Mouse (Mus musculus): ENCODE measurements around the gene Tssk4.
A peak's percentile ranks its signal among the peaks of the same experiment; 100 is the strongest.

The Tssk4 gene

DNA sequence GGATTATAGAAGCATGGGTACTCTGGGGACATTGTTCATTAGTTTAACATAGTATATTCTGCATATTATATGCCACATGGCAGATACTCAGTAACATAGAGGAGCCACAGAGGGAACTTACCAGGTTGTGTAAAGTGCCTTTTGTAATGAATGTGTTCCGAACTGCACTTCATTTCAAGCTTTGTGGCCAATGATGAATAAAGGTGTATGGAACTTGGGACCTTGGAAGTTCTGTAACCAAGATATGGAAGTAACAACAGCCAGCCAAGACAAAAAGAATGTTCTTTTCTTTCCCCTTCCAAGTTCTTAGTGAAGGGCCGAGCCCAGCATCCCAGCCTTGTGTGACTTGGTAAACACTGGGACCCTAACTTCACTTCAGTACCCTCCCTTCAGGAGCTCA, at the start of gene Tssk4:
TSS of gene Tssk4 (plus strand) at position 301 of the 400 bp plus-strand sequence.
- DNase-seq: no peak

DNA sequence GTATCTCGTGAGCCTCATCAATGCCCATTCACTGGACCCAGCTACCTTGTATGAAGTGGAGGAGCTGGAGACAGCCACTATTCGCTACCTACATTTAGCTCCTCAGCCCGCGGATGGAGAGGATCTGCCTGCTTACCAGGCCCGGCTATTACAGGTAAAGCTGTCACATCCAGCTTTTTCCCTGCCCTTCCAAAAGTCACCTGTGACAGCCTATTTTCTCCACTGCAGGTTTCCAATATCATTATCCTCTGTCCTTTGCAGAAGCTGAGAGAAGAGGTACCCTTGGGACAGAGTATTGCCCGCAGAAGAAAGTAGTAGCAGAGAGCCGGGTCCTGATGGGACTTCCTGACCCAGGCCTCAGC, 46.7 kb upstream of the Tssk4 start, which contains the start of gene Irf9:
TSS of gene Irf9 (plus strand) at position 301 of the 362 bp plus-strand sequence.
- DNase-seq: no peak

DNA sequence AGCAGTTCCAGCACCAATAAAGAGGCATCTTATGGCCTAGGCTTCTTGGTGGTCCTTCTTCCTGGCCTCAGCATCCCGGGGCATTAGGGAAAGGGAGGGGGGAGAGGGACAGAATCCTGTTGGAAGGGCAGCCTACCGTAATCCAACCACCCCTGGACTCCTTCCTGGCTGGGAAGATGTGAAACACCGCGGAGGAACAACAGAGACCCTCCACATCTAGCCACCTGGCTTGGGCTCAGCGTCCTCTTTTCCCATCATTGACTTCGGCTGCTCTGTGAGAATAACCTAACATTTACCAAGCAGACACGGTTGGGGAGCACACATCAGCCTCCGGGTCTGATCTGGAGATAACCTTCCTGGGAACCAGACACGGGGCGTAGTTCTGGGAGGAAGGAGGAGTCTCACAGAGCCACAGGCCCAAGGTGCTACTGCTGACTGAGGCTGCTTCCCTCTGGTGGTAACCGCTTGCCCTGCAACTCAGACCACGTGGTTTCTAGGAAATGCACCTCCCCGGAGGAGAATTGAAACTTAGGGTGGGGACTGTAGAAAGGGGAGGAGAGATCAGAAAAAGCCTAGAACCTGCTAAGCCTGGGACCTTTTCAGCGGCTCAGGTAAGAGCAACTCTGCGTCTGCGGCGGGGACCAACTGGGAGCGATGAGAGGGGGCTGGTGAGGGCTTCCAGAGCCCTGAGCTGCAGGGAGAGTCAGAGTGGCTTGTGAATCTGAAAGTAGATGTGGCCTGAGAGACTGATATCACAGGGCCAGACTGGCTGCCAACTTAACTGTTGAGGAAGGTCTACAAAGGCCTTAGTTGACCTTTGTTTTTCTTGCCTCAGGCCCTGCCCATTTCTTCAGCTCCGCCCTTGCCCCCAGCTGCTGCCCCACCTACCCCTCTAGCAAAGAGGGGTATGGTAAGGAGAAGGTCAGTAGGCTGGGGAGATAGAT, 46.1 kb upstream of the Tssk4 start:
- peak; percentile 95 for DNase-seq

- no peak for DNase-seq
Observed at GRCm38 (mm10) chr14:55604823-55605222, 45.2 kb upstream of the Tssk4 start.

DNA sequence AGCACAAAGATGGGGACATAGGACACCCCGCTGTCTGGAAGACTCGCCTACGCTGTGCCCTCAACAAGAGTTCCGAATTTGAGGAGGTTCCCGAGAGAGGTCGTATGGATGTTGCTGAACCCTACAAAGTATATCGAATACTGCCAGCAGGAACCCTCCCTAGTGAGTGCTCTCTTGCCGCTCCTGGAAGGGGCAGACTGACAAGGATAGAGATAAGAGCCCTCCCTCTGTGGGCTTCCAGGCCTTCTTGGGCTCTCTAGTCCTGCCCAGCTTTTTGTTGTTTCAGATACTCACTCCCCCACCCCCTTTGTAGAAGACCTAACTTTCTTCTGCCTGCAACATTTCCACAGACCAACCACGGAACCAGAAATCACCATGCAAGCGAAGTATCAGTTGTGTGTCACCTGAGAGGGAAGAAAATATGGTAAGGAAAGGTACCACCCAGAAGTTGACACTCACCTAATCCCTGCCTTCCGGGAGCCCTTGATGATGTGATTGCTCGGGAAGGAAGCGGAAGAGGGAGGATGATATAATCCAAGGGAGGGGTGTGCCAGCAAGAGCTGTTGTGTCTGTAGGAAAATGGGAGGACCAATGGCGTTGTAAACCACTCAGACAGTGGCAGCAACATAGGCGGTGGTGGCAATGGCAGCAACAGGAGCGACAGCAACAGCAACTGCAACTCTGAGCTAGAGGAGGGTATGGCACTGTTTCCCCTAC, 44.1 kb upstream of the Tssk4 start:
- DNase-seq: no peak

DNA sequence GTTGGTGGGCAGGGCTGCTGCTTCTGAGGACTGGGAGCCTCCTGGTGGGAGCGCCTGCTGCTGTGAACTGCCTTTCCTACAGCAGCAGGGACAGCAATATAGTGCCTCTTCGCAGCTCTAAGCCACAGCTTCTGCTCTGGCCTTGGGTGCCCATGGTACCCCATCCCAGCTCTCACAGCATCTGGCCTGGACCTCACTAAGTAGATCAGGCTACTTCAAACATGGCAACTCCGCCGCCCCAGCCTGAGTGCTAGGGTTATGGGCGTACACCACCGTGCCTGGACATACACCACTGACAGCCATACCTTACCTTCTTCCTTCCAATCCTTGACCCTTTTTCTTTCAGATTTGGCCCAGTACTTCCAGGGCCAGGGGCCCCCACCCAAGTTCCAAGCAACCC, 41.6 kb upstream of the Tssk4 start:
- DNase-seq: no peak

DNA sequence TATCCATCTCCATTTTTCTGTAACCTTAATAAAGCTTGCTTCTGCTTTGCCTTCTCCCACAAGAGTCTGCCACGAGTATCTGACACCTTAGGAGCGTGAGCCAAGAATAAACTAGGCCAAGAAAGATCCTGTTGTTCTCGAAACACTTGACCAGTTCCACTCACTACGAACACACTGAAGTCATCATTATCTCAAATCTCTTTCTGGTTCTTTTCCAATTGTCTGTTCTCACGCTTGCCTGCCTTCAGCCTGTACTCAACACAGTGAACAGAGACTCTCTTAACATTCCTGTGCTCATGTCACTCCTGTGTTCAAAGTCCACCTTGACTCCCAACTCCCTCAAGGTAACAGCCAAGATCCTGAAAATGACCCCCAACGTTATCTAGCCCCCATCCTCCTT, 36.6 kb upstream of the Tssk4 start:
- no peak for DNase-seq

GRCm38 (mm10) chr14:55614565-55615178, 35.3 kb upstream of the Tssk4 start:
- DNase-seq: no peak

DNA sequence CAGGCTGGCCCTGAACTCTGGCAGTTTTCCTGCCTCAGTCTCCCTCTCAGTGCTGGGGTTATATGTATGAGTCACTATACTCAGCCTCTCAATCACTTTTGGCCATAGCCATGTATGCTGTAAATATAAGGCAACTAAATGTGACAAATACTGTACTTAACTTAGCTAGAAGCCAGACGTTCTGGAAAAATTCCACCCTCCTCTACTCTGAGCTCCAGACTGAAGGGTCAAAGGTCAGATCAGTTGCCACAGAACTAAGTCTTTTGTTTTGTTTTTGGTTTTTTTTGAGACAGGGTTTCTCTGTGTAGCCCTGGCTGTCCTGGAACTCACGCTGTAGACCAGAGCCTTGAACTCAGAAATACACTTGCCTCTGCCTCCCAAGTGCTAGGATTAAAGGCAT, 34.1 kb upstream of the Tssk4 start:
- DNase-seq: no peak

GRCm38 (mm10) chr14:55616844-55617243, 33.1 kb upstream of the Tssk4 start:
- no peak for DNase-seq

- DNase-seq: peak; percentile 22
Observed at GRCm38 (mm10) chr14:55617822-55618221, 32.2 kb upstream of the Tssk4 start, which contains the start of gene Rec8. Gene Rec8, plus strand, starts transcription at chr14:55618037.

DNA sequence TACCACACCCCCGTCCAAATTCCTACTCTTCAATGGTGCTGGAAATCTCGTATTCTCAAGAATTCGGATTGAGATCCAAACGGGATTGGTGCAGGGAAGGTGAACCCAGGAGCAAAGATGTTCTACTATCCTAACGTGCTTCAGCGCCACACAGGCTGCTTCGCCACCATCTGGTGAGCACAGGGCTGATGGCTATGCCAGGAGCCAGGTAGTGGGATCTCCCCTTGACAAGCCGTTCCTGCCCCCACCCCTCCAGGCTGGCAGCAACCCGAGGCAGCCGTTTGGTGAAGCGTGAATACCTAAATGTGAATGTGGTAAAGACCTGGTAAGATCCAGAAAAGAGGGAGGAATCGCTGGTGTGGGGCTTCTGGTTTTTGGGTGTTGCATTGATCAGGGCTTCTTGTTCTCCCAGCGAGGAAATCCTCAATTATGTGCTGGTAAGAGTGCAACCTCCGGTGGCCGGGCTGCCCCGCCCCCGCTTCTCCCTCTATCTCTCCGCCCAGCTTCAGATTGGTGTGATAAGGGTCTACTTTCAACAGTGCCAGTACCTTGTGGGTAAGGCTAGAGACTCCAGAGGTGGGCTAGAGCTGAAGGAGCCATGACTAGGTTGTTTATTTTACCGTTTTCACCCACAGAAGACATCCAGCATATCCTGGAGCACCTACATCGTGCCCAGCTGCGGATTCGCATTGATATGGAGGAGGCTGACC, 31.3 kb upstream of the Tssk4 start:
- DNase-seq: no peak

DNA sequence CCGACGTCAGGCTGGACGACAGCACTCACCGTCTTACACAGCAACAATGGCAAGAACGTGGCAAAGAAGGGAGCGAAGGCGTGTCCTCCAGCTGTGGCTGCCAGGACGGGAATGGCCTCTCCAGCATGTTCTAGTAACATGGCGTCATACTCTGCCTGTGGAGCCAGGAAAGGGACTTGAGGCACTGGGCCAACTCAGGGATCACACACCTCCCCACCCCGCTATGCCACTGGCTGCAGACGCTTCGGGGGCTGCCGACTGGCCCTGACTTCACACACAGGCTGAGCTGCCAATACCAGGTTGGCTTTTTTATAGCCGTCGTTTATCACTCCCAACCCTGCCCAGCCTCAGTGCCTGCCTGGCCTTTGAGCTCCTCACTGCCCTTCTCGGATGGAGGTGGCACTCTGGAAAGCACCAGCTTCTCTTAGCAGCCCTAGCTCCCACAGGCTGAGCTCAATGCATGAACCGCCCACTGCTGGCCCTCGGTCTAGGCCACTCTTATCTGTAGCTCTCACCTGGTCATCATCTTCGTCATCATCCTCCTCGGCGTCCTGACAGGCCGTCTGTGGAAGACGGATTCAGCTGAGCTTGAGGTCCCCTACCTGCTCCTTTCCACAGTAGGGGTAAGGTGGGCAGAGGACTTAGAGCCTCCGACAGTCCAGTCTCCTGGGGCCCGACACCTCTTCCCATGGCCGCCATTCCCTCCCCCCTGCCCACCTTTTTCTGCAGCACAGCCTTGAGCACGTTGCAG, 21.7 kb upstream of the Tssk4 start:
- no peak for DNase-seq

GRCm38 (mm10) chr14:55629312-55629711, 20.7 kb upstream of the Tssk4 start:
- DNase-seq: peak; percentile 71

DNA sequence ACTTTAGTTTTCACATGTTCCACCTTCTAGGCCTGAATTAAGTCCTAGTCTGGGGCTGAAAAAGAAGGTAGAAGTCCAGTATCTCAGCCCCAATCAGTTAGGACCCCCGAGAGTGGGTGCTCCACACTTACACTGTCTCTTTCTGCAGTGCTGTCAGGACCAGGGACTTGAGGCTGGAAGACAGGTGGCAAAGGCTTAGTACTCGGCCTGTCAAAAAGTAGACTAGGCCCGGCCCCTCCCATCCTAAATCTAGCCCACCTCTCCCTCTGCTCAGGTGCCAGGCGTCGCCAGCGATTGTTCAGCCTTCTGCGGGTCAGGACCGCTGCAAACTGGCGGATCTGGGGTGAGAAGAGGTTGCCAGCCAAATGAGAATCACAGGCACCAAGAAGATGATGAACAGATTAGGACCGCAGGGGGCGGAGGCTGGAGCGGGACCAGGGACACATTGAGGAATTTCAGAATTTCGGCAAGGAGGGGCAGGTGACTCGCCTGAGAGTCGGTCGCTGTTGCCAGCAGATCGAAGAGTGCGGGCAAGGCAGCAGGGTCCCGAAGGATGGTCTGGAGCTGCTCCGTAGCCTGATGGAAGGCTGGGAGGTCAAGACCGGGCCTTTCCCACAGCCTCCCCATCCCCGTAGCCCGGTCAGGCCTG, 15.0 kb upstream of the Tssk4 start:
- DNase-seq: no peak

- DNase-seq: peak; percentile 87
Observed at GRCm38 (mm10) chr14:55635523-55636007, 14.4 kb upstream of the Tssk4 start, which contains the start of gene Ipo4. Gene Ipo4, minus strand, starts transcription at chr14:55635957.

- DNase-seq: no peak
Observed at GRCm38 (mm10) chr14:55637795-55638194, 12.2 kb upstream of the Tssk4 start, which contains the start of gene Gm49378. Gene Gm49378, minus strand, starts transcription at chr14:55637895.

DNA sequence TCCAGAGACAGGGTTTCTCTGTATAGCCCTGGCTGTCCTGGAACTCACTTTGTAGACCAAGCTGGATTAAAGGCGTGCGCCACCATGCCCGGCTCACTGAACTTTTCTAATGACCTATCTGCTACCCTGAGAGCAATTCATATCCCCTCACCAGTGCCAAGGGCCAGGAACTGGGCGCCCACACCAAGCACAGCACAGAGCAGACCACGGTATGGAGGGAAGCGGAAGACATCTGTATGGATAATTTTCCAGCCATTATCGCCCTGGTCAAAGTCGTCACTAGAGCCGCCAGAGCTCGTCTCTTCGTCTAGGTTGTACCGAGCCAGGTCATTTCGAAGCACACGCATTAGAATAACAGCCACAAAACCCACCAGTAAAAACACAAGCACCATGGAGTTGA, 9.2 kb upstream of the Tssk4 start:
- no peak for DNase-seq

DNA sequence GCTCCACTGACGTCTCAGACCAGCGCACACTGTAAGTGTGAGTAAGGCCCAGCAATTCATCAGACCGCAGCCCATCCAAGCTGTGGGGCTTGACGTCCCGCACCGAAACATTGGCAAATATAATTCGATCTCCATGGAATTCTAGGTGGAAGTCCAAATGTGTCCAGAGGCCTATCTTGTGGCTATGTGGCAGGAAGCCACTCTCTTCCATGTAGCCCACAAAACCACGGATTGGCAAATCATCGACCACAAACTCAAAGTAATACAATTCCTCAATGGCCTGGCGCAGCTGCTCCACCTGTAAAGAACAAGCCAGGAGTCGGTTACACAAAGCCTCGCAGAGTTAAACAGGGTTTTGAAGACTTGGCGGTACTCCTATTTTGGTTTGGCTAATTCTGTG, 8.7 kb upstream of the Tssk4 start:
- no peak for DNase-seq

DNA sequence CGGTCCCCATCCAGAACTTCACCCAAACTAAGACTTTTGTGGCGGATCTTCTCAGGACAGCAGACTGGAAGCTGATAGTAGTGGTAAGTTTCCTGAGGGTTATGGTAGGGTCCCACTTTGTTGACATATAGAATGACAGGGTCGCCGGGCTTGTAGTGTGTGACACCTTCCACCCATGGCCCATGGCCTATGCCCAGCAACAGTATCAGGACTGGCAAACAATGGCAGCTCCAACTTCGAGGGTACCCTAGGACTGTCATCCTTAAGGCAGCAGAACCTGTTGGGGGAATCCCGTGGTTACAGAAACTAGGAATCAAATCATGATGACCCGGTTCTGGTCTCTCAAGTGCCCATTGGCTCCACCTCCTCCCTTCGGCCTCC, 7.3 kb upstream of the Tssk4 start:
- no peak for DNase-seq
